Mouse (Mus musculus): ENCODE measurements around the gene Sec24d. TPM values are rescaled to one million over a fixed set of nuclear protein-coding genes. Genes with fewer than 3 reads are reported as not detected.
A peak's percentile ranks its signal among the peaks of the same experiment; 100 is the strongest.
"Not testable (repeated sequence)": the region's sequence is repeated elsewhere in the genome, so short reads cannot be mapped to it uniquely, and the experiment has no call there.

Sec24d gene
- polyA plus RNA-seq, 1 experiment from 2014 or later = 20.6 TPM

- Histone ChIP-seq H3K4me3 (replicated peaks; ENCODE audit: low read length) (no peak overlapping the region), H3K27me3 (replicated peaks; ENCODE audit: control insufficient read depth, insufficient read depth, low read length) (no peaks in the 10 kb centered on the region), H3K4me1 (replicated peaks; ENCODE audit: control insufficient read depth, insufficient read depth, low read length) (no peaks in the 10 kb centered on the region), H3K27ac (ENCODE audit: low read length) (no peak overlapping the region), H3K9me3 (ENCODE audit: control insufficient read depth, low read length) (no peaks in the 10 kb centered on the region), H3K9ac (replicated peaks; ENCODE audit: low read depth, low read length) (no peak overlapping the region), H3K4me2 (ENCODE audit: low read length) (no peak overlapping the region), H3K36me3 (ENCODE audit: control insufficient read depth, insufficient read depth) (peaks cover 21% of the 10 kb centered on the region)
- 87% methylated on average over 12 of the region's 12 CpGs for WGBS
- no peak for ATAC-seq
These were observed 101.9 kb downstream of the Sec24d start for GRCm38 (mm10) chr3:123369161-123369560.

- no peak overlapping the region for H3K9ac ChIP-seq (replicated peaks; ENCODE audit: low read depth, low read length)
These were observed 103.7 kb downstream of the Sec24d start for GRCm38 (mm10) chr3:123370927-123371326.

GRCm38 (mm10) chr3:123371766-123372535 lies 104.7 kb downstream of the Sec24d start:
- ATAC-seq = peak; percentile 85
- H3K9me3 ChIP-seq (ENCODE audit: control insufficient read depth, low read length) = no peaks in the 10 kb centered on the region
- no peak overlapping the region for H3K27ac ChIP-seq (ENCODE audit: low read length)
- no peak overlapping the region for H3K4me3 ChIP-seq (replicated peaks; ENCODE audit: low read length)
- H3K27me3 ChIP-seq (replicated peaks; ENCODE audit: control insufficient read depth, insufficient read depth, low read length) = no peaks in the 10 kb centered on the region
- peaks cover 24% of the 10 kb centered on the region for H3K36me3 ChIP-seq (ENCODE audit: control insufficient read depth, insufficient read depth)
- H3K9ac ChIP-seq (replicated peaks; ENCODE audit: low read depth, low read length) = no peak overlapping the region
- 36% methylated on average over 11 of the region's 11 CpGs for WGBS
- H3K4me1 ChIP-seq (replicated peaks; ENCODE audit: control insufficient read depth, insufficient read depth, low read length) = no peaks in the 10 kb centered on the region
- H3K4me2 ChIP-seq (ENCODE audit: low read length) = no peak overlapping the region

More at GRCm38 (mm10) chr3:123370927-123371326, 103.7 kb downstream of the Sec24d start:
- H3K27me3 ChIP-seq (replicated peaks; ENCODE audit: control insufficient read depth, insufficient read depth, low read length) = no peaks in the 10 kb centered on the region
- no peak for ATAC-seq
- 93% methylated on average over 5 of the region's 5 CpGs for WGBS
- H3K4me2 ChIP-seq (ENCODE audit: low read length) = no peak overlapping the region
- peaks cover 24% of the 10 kb centered on the region for H3K36me3 ChIP-seq (ENCODE audit: control insufficient read depth, insufficient read depth)
- H3K9me3 ChIP-seq (ENCODE audit: control insufficient read depth, low read length) = no peaks in the 10 kb centered on the region
- no peak overlapping the region for H3K4me3 ChIP-seq (replicated peaks; ENCODE audit: low read length)
- no peaks in the 10 kb centered on the region for H3K4me1 ChIP-seq (replicated peaks; ENCODE audit: control insufficient read depth, insufficient read depth, low read length)
- H3K27ac ChIP-seq (ENCODE audit: low read length) = no peak overlapping the region

- WGBS = 94% methylated on average over 3 of the region's 3 CpGs
- Histone ChIP-seq H3K4me1 (replicated peaks; ENCODE audit: control insufficient read depth, insufficient read depth, low read length) (no peaks in the 10 kb centered on the region), H3K9ac (replicated peaks; ENCODE audit: low read depth, low read length) (no peak overlapping the region), H3K4me2 (ENCODE audit: low read length) (no peak overlapping the region), H3K9me3 (ENCODE audit: control insufficient read depth, low read length) (no peaks in the 10 kb centered on the region), H3K27me3 (replicated peaks; ENCODE audit: control insufficient read depth, insufficient read depth, low read length) (no peaks in the 10 kb centered on the region), H3K27ac (ENCODE audit: low read length) (no peak overlapping the region), H3K4me3 (replicated peaks; ENCODE audit: low read length) (no peak overlapping the region), H3K36me3 (ENCODE audit: control insufficient read depth, insufficient read depth) (peaks cover 6% of the 10 kb centered on the region)
- ATAC-seq = no peak
These were observed 109.3 kb downstream of the Sec24d start for GRCm38 (mm10) chr3:123376562-123376961.

- 88% methylated on average over 7 of the region's 7 CpGs for WGBS
- Histone ChIP-seq H3K4me2 (ENCODE audit: low read length) (peak overlapping the region; percentile 68), H3K4me1 (replicated peaks; ENCODE audit: control insufficient read depth, insufficient read depth, low read length) (peaks cover 19% of the 10 kb centered on the region), H3K27me3 (replicated peaks; ENCODE audit: control insufficient read depth, insufficient read depth, low read length) (no peaks in the 10 kb centered on the region), H3K4me3 (replicated peaks; ENCODE audit: low read length) (no peak overlapping the region), H3K27ac (ENCODE audit: low read length) (no peak overlapping the region), H3K36me3 (ENCODE audit: control insufficient read depth, insufficient read depth) (peaks cover 3% of the 10 kb centered on the region), H3K9ac (replicated peaks; ENCODE audit: low read depth, low read length) (no peak overlapping the region), H3K9me3 (ENCODE audit: control insufficient read depth, low read length) (no peaks in the 10 kb centered on the region)
- no peak for ATAC-seq
These were observed 117.2 kb downstream of the Sec24d start for GRCm38 (mm10) chr3:123384435-123384834.

GRCm38 (mm10) chr3:123385118-123385485 lies 117.8 kb downstream of the Sec24d start:
- peak; percentile 0; the same call in 1 of the 2 replicates for ATAC-seq
- H3K4me1 ChIP-seq (replicated peaks; ENCODE audit: control insufficient read depth, insufficient read depth, low read length) = peaks cover 19% of the 10 kb centered on the region
- H3K27me3 ChIP-seq (replicated peaks; ENCODE audit: control insufficient read depth, insufficient read depth, low read length) = no peaks in the 10 kb centered on the region
- H3K36me3 ChIP-seq (ENCODE audit: control insufficient read depth, insufficient read depth) = peaks cover under 1% of the 10 kb centered on the region
- H3K4me2 ChIP-seq (ENCODE audit: low read length) = peak overlapping the region; percentile 68
- H3K9me3 ChIP-seq (ENCODE audit: control insufficient read depth, low read length) = no peaks in the 10 kb centered on the region
- peak overlapping the region; percentile 55 for H3K9ac ChIP-seq (replicated peaks; ENCODE audit: low read depth, low read length)
- H3K4me3 ChIP-seq (replicated peaks; ENCODE audit: low read length) = peak overlapping the region; percentile 59
- 10% methylated on average over 6 of the region's 6 CpGs for WGBS
- H3K27ac ChIP-seq (ENCODE audit: low read length) = peak overlapping the region; percentile 88

- Histone ChIP-seq H3K4me3 (replicated peaks; ENCODE audit: low read length) (peak within 1 kb of the TSS; percentile 59), H3K4me1 (replicated peaks; ENCODE audit: control insufficient read depth, insufficient read depth, low read length) (peaks cover 19% of the 10 kb centered on the region), H3K9me3 (ENCODE audit: control insufficient read depth, low read length) (no peaks in the 10 kb centered on the region), H3K4me2 (ENCODE audit: low read length) (peak within 1 kb of the TSS; percentile 68), H3K36me3 (ENCODE audit: control insufficient read depth, insufficient read depth) (no peaks in the 10 kb centered on the region), H3K27ac (ENCODE audit: low read length) (peak within 1 kb of the TSS; percentile 88), H3K27me3 (replicated peaks; ENCODE audit: control insufficient read depth, insufficient read depth, low read length) (no peaks in the 10 kb centered on the region), H3K9ac (replicated peaks; ENCODE audit: low read depth, low read length) (peak within 1 kb of the TSS; percentile 55)
- peak; percentile 100 for ATAC-seq
- WGBS = under 1% methylated on average over 41 of the region's 41 CpGs
These were observed 118.4 kb downstream of the Sec24d start, which contains the start of gene Mettl14 for GRCm38 (mm10) chr3:123385486-123386156. Mettl14 (minus strand) TSS chr3:123386108.

GRCm38 (mm10) chr3:123386157-123386780 lies 119.0 kb downstream of the Sec24d start:
- not testable (repeated sequence) for H3K9me3 ChIP-seq (ENCODE audit: control insufficient read depth, low read length); H3K36me3 ChIP-seq (ENCODE audit: control insufficient read depth, insufficient read depth); H3K27me3 ChIP-seq (replicated peaks; ENCODE audit: control insufficient read depth, insufficient read depth, low read length)
- Histone ChIP-seq H3K4me1 (replicated peaks; ENCODE audit: control insufficient read depth, insufficient read depth, low read length) (peaks cover 19% of the 10 kb centered on the region), H3K27ac (ENCODE audit: low read length) (peak overlapping the region; percentile 88), H3K9ac (replicated peaks; ENCODE audit: low read depth, low read length) (peak overlapping the region; percentile 50), H3K4me2 (ENCODE audit: low read length) (peak overlapping the region; percentile 66), H3K4me3 (replicated peaks; ENCODE audit: low read length) (peak overlapping the region; percentile 59)
- ATAC-seq = peak; percentile 71
- 14% methylated on average over 12 of the region's 12 CpGs for WGBS

- ATAC-seq = no peak
- no peaks in the 10 kb centered on the region for H3K9me3 ChIP-seq (ENCODE audit: control insufficient read depth, low read length)
- 67% methylated on average over 4 of the region's 4 CpGs for WGBS
- no peak overlapping the region for H3K9ac ChIP-seq (replicated peaks; ENCODE audit: low read depth, low read length)
- H3K4me1 ChIP-seq (replicated peaks; ENCODE audit: control insufficient read depth, insufficient read depth, low read length) = no peaks in the 10 kb centered on the region
- H3K4me3 ChIP-seq (replicated peaks; ENCODE audit: low read length) = no peak overlapping the region
- H3K4me2 ChIP-seq (ENCODE audit: low read length) = no peak overlapping the region
- H3K27me3 ChIP-seq (replicated peaks; ENCODE audit: control insufficient read depth, insufficient read depth, low read length) = no peaks in the 10 kb centered on the region
- no peaks in the 10 kb centered on the region for H3K36me3 ChIP-seq (ENCODE audit: control insufficient read depth, insufficient read depth)
- no peak overlapping the region for H3K27ac ChIP-seq (ENCODE audit: low read length)
These were observed 123.9 kb downstream of the Sec24d start for GRCm38 (mm10) chr3:123391180-123391579.

Measured in forebrain, embryonic 16.5 days (tissue).